Mouse (Mus musculus): Measurements from ENCODE around the gene Sult2a5.

Gene Sult2a5

GRCm38 (mm10) chr7:13623667-13624066, at the start of gene Sult2a5:
Gene Sult2a5 (plus strand): TSS chr7:13623967.
- DNase-seq (ENCODE audit: low read depth, low spot score): no peak
